Mouse (Mus musculus): ENCODE data around the gene Heg1.

Gene Heg1

DNA sequence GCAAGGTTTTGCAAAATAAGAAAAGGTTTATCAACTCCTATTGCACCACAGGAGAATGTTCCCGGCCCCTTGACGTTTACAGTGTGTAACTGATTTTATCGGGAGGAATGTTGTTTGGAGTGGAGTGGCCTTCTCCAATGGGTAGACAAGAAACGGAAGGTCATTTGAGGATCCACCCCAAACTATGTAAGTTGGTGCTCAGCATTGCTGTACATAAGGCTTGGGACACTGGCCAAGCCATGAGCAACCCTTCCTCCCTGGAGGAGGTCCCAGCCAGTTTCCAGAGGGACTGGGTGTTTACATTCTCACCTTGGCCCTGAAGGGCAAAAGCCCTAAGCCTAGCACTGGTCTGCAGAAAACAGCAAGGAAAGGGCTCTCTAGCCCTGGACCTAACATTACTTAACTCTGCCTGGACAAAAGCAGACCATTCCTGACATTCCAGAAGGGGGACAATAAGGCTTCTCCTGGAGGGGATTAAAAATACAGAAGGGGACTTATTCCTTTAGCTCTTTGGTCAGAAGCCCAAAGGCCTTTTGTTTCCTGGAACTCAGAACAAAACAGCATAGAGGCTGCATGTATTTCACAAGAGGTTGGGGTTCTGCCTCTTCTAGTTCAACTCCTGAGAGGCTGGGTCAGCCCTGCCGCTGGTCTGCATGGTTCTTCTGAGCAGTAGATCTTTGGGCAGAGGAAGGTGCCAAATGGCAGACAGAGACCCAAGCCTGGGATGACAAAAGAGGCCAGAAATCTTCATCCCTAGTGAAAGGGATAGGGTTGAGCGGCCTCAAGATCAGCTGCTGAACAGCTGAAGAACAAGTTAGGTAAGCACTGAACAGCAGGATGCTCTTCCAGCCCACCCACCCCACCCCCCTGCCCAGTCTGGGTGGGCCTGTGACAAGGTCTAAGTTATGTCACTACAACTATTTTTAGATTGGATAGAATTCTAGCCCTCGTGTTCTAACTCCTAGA is 7.5 kb upstream of the Heg1 start:
- DNase-seq (ENCODE audit: low read depth, low spot score), result no peak

DNA sequence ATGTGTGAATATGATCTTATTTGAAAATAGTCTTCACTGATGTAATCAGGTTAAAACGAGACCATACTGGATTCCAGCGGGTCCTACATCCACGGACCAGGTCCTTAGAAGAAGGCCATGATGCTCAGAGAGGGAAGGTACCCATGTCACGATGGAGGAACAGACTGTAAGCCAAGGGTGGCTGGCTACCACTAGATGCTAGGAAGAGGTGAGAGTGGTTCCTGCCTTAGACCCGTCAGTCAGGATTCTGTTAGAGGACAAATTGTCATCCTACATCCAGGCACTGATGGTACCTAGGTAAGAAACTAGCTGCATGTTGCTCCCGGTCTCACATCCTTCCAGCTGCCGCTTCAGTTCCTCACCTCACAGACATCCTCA is 6.9 kb upstream of the Heg1 start:
- DNase-seq (ENCODE audit: low read depth, low spot score), result no peak

DNA sequence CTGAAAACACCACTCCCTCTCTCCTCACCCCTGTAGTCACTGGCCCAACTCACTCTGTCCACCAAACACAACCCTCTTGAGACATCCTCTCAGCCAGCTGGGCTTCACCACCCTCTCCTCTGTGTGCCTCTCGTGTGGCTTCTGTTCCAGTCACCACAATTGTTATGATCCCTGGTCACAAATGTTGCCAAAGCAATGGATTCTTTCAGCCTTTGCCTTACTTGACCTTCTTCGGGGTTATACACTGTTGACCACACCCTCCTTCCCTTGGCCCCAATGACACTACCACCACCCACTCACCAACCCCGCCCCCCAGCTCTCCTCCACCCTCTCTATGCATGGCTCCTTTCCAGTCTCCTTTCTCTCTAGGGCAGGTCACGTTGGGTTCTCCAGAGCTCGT is 6.3 kb upstream of the Heg1 start:
- DNase-seq (ENCODE audit: low read depth, low spot score), result no peak

DNA sequence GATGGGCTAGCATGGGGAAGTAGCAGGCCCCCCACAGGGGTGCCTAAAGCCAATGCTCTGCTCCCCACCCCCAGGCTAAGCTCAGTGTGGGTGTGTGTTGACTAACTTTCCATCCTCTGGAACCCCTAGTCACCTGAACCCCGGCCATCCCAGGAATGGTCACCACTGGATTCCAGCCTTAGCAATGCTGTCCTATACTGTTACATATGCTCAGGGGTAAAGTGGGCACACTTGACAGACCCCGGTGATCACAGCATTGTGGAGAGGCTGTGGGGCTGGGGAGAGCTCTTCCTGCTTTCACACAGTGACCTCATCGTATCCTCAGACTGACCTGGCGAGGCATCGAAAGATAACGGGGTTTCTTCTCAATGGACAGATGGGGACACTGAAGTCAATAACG is 3.9 kb upstream of the Heg1 start:
- DNase-seq (ENCODE audit: low read depth, low spot score), result no peak

DNA sequence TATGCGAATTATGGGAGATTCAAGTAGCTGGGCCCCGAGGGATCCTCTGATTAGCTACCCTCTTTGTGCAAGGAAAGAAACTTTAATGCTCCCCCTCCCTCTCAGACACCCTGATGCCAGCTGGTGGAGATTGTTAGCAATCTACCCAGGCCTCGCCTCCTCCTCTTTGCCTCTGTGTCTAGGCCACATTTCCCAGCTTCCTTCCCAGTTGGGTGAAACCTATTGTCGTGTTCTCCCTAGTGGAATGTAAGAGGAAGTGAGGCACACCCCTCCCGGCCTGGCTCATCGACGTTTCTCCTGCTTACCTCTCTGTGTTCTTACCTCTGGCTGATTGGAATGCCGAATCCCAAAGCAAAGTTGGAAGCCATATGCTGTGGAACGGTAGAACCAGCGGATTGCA is 3.4 kb upstream of the Heg1 start:
- DNase-seq (ENCODE audit: low read depth, low spot score), result no peak

DNA sequence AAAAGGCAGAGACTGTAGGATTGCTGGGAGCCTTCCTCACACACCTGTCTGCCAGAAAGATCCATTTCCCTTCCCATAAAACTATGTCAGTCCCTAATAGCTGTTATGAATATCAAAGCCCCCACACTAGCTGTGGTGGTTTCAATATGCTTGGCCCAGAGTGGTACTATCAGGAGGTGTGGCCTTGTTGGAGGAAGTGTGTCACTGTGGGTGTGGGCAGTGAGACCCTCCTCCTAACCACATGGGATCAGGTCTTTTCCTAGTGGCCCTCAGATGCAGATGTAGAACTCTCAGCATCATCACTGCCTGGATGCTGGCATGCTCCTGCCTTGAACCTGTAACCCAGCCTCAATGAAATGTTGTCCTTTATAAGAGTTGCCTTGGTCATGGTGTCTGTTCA is 2.5 kb upstream of the Heg1 start:
- no peak for DNase-seq (ENCODE audit: low read depth, low spot score)

DNA sequence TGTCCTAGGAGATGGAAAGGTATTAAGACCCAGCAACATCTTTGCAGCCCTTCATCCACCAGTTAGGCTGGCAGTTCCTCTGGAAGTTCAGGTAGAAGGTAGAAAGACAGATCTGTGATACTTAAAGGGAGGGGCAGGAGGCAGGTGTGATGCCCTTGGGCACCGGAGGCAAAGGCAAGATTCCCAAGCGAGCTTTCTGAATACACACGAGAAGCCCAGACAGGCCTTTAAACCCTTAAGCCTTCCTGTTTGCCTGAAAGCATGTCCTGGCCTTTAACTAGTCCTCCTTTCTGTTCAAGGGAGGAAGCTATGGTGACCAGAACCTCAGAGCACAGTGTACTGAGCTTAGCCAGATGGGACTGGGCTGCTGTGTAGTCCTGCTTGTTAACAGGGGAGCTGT is 1.5 kb upstream of the Heg1 start:
- DNase-seq (ENCODE audit: low read depth, low spot score), result no peak

DNA sequence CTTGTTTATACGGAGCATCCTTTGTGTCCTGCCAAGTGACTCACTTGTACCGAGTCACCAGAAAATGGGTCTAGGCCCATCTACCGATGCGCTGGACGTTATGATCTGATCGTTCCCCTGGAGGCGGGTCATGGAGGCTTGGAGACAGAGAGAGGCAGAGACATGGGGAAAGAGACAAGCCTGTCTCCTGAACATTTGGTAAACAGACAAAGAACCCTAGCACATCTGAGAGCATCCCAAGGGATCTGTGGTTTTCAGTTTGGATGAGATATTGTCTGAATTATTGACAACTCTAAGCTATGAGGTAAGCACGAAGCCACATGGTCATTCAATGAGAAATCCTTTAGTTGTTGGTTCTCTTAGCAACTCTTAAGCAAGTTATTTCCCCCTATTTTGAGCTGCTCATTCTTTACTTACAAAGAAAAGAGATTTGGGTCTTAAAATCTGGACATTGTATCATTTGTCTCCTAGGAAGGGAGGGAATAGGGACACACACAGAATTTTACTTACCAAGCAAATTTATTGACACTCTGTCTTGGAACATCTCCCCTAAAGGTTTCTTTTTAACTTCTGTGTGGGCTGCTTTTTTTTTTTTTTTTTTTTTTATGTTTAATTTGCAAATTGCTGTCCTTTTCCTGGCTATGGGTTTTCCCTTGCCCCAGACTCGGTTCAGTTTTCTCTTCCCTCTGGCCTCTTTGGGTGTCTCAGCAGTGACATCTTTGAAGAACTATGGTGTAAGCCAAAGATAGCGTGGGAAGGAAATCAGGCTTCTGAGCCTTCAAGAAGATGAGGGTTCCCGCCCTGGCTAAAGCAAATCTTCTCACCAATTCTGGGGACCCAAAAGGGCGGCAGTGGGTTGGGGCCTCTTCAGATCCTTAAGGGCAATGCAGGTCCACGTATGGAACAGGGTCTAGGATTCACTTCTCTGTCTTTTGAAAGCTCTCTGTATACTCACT is 686 bp upstream of the Heg1 start:
- DNase-seq (ENCODE audit: low read depth, low spot score), result no peak

DNA sequence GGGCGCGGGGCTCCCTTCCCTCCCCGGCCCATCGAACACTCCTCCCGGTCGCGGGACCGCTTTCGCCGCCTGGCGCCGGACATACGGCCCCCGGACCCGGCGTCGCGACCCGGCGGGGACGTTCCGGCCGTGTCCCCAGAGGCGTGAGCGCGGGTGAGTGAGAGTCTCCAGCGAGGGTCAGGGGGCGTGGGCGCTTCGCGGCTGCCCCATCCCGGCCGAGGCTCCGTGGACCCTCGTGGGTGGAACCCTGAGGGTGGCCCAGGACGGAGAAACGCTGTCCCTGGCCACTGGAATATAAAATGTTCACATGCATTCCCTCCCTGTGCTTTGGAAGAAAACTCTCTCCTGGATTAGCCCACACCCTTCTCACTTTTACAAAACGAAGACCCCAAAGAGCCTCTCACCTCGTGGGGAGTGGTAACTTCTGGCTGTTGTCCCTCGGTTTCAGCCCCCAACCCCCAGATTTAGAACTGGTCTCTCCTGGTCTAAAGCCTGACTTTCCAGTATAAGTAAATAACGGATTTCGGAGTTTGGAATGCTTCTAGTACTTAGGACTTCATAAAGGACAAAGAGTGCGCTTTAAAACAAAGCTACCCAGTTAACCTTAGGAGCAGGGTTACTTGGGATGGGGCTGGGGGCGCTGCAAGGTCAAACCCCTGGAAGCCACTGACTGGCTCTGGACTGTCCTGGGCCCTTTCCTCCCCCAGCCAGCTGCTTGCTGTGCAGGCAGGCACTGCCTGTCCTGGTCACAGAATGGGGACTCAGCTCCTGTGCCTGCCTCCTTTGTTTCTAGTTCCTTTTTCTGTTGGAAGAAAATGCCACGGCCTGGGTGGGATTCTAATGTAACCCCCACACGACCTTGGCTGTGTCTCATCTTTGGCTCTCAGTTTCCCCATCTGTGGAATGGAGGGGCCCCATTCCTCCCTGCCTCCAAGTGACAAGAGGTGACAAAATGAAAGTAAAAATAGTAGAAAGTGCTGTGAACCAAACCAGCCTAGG is 832 bp downstream of the Heg1 start:
- DNase-seq (ENCODE audit: low read depth, low spot score), result no peak

DNA sequence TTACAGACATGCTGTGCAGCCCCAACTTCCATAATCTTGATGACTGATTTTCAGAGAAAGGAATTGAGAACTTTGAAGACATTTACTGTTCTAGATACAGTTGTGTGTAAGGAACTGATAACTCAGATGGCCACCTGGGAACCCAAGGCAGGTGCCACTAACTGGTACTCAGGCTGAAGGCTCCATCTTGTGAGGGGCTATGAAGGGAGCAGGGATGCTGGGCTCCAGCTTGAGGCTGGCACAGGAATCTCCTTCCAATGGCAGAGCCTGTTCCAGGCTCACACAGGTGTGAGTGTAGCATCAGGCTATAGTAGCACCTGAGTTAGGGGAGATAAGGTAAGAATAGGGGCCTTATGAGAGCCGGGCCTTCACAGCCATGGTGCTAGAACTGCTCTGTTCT is 1.9 kb downstream of the Heg1 start:
- DNase-seq (ENCODE audit: low read depth, low spot score), result no peak

DNA sequence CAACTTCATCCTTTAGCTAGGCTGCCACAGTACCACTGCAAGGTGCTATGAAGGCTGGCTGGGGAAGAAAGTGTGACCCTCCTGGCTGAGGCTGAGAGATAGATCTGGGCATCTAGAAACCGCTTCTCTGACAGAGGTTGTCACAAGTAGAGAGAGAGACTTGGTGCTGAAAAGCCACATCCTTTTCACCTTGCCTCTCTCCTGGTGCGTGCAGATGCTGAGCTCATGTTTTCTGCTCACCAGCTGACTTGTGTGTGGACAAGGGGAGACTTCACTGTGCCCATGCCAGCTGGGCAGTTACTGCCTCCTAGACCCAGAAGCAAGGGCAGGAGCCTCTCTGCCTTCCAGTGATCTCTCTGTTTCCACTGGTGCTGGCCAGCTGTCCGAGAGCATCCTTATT is 3.6 kb downstream of the Heg1 start:
- no peak for DNase-seq (ENCODE audit: low read depth, low spot score)

DNA sequence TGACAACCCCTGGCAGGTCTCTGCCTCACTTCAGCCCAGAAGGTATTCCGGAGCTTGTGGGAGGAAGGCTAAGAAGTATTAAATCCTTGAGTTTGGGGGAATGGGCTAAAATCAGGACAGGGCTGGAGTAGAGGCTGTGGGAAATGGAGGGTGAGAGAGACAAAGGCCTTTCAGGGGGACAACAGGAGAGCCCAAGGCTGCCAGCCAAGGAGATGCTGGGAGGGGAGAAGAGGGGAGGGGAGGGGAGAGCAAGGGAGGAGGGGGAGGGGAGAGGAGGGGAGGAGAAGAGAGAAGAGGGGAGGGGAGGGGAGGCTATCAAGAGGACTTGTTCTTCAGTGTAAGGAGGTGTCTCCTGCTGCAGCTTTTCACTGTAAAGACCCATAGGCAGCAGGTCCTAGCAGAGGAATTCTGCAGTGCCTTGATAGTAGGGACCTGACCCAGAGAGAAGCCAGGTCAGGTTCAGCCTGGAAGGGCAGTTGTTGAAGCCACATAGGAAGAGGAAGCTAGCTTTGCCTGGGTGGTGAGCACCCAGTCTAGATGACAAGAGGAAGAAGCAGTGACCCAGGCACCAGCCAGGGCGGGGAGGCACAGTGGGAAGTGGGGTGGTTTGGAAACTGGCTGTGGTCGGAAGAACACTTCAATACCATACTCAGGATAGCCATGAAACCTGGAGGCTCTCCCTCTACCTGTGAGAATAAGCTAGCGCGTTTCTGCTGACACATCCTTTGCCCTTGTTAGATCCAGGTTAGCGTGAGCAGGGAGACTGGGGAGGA is 7.0 kb downstream of the Heg1 start:
- no peak for DNase-seq (ENCODE audit: low read depth, low spot score)

DNA sequence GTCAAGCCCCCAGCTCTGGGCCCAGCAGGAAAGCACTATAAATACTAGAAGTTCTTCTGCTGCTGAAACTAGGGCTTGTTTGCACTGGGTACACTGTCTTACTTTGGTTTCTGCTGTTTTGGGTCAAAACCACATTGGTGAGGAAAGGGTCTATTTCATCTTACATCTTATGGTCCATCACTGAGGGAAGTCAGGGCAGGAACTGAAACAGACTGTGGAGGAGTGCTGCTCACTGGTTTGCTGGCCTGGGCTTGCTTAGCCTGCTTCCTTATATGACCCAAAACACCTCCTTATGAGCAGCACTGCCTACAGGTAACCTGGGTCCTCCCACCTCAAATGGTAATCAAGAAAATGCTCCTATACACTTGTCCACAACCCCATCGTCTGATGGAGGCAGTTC is 9.4 kb downstream of the Heg1 start:
- DNase-seq (ENCODE audit: low read depth, low spot score), result no peak

DNA sequence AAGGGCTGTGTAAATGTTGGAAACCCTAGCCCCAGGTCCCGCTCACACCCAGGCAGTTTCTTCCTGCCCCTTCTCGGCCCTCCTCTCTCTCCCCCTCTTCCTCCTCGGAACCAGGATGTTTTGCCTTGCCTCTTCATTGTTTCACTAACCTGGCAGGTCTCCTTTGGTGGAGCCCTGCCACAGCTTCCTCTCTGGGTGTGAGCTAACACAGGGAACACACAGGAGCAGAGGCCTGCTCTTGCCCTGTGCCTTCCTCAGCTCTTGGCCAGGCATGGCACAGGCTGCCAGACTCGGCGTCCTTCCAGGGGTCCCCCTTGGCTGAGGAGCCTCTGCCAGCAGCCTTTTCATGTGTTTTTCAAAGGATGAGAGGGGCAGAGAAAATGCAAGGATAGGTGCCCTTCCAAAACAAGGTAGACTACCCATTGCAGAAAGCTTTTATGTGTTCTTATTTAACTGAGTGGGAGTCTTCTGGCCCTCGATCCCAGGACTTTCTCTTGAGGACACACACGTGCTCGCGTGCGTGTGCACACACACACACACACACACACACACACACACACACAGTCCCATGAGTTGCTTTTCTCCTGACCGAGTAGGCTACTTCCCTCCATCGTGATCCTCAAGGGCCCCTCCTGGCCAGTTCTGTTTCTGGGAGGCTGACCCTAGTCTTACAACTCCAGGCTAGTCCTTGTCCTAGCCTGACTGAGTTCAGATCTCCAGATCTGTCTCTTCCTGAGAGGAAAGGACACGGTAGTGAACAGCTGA is 12.8 kb downstream of the Heg1 start:
- no peak for DNase-seq (ENCODE audit: low read depth, low spot score)

DNA sequence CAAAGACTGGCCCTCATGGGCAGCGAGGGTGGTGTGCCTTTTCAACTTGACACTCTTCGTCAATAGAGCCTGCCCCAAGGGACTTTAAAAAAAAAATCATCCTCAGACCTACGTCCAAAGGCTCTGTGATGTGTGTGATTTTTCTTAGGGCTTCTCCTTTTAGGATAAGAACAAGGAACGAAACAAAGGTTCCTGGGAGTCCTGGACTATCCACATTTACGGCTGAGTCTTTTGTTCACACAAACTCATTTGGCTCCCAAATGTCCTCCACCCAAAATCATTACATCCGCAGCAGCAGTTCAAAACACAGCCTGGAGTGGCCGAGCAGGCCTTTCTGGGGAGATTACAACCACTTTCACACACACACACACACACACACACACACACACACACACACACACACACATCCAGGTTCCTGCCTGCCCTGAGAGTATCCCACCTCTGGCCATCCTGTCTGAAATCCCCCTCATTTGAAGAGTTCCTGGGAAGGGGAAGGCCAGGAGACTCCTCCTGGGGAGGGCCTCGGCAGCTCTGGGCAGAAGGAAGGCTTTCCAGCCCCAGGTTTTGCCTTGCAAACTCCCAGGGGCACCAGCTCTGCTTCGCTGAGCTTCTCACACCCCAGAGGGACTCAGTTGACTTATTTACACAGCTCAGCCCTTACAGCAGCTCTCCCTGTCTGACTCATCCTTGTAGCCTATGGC is 13.6 kb downstream of the Heg1 start:
- no peak for DNase-seq (ENCODE audit: low read depth, low spot score)

DNA sequence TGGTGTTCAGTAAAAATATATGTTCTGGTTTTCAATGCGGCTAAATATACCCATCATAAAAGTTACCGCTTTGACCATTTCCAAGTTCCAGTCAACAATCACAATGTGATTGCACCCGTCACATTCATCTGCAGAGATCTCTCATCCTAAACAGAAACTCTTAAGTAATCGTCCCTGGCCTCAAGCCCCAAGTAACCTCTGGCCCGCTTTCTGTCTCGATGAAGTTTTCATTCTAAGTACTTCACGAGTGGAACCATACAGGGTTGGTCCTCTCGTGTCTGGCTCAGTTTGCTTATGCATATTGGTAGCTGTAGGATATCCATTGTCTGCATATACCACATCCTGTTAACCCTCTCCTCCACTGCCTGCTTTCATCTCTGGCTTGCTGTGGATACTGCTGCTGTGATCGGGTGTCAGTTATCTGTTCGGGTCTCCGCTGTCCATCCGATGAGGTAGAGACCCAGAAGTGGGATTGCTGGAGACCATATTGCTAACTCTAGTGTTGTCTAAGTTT is 14.2 kb downstream of the Heg1 start:
- DNase-seq (ENCODE audit: low read depth, low spot score), result no peak

DNA sequence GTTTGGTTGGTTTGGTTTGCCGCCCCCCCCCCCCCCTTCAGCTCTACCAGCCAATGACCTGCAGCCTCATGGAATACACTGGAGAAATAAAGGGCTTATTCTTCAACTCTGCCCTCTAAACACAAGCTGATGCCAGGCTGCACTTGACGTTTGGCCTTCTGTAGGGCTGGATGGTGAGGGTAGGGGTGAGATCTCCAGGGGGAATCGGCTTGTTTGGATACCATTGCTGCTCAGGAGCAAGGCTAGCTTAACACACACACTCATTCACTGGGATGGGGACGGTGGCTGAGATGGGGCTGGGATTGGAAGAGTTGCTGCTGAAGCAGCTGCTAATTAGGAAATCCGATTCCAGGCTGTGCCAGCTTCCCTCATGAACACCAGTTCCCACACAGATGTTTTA is 16.4 kb downstream of the Heg1 start:
- no peak for DNase-seq (ENCODE audit: low read depth, low spot score)

DNA sequence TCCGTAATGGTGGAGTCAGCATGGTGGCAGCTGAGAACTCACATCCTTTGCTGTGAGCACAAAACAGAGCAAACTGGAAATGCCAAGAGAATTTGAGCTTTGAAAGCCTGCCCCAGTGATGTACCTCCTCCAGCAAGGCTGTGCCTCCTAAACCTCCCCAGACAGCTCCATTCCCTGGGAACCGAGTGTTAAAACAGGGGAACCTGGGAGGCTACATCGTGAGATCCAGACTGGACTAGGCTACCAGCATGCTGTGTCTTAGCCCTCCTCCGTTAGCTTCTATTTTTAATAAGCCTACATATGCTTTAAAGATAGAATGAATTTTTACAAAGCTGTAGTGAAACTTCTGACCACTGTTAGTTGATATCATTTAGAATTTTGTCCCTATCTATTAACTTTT is 17.7 kb downstream of the Heg1 start:
- no peak for DNase-seq (ENCODE audit: low read depth, low spot score)

DNA sequence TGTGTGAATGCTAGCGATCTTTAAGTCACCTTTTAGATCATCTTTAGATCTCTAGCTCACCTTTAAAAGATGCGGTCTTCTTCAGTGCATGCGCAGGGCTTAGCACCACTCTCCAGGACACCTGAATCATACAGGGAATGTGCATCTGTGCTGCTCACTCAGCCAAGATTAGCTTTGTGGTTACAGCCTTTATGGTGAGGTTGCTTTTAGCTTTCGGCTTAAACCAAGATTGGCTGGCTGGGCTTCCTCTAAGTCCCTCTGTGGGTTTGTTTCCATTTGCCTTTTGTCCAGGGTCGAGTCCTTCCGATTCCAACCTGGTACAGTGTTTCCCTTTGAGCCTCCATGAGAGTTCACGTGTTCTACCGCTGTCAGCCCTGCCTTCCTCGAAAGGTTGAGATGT is 20.1 kb downstream of the Heg1 start:
- no peak for DNase-seq (ENCODE audit: low read depth, low spot score)
